Mouse (Mus musculus) left cerebral cortex, adult 9 months (tissue): ENCODE data around the gene Lypd8.
A peak's percentile ranks its signal among the peaks of the same experiment; 100 is the strongest.
"Not testable (repeated sequence)": the region's sequence is repeated elsewhere in the genome, so short reads cannot be mapped to it uniquely, and the experiment has no call there.

ENCODE experiments used
- DNase-seq, 2 experiments: peaks; one replicate each; pipeline ENCODE4 v3.0.0; 2022; ENCODE audit warnings: low spot score in 2 of 2

Lypd8 gene

GRCm38 (mm10) chr11:58378763-58379278, at the start of gene Lypd8:
Gene Lypd8 (plus strand): TSS chr11:58379043.
- DNase-seq: no peak

- DNase-seq: no peak
These were observed 49.0 kb upstream of the Lypd8 start for GRCm38 (mm10) chr11:58329906-58330275.

DNA sequence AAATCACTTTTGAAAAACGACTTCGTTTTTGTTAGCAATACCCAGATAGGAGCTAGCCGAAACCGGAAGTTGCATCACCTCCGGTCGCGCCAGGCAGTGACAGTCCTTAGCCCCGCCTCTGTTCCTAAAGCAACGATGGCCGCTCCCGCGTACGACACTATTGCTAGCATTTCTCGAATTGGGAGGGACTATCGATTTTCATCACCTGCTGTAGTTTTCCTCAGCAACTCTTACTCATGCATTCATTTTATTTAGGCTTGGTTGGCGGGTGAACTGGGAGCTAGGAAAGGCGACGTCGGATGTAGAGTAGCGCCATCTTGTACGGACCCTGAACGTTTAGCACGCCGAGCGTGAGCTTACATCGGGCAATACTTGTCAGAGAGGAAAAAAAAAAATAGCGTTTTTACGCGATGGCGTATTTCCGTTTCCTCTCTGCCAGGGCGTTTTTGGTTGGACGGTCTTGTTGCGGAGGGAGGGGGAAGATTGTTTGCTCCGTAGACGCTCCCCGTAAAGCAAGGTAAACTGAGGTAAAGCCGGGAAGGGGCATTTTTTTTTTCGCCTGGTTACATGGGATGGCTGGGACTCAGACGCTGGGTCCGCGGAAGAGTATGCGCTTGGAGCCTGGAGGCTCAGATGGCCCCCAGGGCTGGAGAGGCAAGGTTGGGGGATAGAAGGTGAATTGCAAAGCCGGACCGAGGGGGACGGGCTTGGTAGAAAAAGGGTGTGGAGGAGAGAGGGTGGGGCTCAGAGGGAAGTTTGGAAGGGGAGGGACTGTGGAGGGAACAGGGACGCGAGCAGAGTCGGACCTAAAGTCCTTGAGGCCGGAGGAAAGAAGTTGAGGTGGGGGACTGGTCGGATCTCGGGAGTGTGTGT, 48.3 kb upstream of the Lypd8 start, which contains the start of the genes Zfp672 and Sh3bp5l:
Zfp672 (minus strand) TSS at position 64 of the 873 bp plus-strand sequence.
Sh3bp5l (plus strand) TSS at position 449 of the 873 bp plus-strand sequence.
- DNase-seq: peak; percentile 89 to 92

DNA sequence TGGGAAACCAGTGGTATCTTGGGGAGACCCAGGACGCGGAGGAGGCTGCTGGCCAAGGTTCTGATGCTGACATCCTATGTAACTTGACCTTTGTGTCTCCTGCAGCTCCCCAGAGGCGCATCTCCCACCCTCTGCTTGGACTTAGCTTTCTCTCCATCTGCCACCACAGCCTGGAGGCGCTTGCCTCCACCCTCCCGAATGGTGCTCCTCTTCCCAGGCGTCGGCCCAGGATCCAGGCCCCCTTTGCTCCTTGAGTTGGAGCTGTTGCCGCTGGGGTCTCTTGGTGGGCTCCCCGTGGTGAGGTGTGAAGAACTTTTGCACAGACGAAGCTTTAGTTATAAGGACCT, 47.7 kb upstream of the Lypd8 start:
- DNase-seq: no peak

DNA sequence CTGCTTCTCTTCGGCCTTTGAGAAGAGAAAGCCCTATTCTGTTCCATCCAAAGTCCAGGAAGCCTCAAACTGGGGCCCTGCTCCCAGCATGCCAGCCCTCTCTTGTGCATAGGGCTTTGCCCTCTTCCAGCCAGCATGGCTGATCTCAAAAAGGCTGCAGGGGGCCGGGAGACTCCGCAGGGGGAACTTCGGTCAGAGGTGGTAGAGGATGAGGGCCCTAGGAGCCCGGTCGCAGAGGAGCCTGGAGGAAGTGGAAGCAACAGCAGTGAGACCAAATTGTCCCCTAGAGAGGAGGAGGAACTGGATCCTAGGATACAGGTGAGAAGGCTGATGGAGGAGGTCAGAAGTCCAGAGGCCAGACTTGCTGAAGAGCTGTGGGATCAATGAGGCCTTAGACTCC, 47.3 kb upstream of the Lypd8 start:
- no peak for DNase-seq

DNA sequence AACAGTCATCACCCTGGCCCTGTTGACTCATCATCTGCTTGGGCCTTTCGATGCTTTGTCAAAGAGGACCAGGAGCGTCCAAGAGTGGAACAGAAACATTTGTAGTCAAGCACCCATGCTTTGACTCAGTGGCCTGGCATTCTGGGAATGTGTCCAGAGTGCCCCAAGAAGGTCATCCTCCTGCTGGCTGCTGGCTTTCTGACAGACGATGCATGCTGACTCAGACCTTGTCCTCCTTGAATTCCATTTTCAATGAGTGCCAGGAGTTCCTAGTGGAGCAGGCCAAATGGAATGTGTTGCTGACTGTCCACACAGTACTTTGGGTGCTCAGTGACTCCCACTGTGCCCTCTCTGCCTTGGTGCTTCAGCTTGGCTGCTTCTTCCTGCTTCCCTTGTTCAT, 44.1 kb upstream of the Lypd8 start:
- DNase-seq: no peak

DNA sequence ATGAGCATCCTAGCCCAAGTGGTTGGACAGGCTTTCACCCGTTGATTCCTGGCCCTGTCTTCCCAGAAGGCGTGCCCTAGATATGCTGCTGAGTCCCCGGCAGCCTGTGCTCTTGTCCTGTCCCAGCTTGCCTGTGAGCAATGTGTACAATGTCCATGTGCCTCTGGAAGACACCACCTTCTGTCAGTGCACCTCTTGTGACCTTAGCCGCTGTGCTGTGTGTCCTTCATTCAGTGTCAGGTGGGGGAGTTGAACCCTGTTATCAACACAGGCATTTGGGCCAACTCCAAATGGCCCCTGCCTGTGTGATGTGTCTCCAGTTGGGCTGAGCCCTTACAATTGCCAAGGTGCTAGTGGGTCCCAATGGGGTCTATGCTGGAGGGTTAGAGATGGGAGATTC, 32.1 kb upstream of the Lypd8 start:
- DNase-seq: no peak

- DNase-seq: no peak
These were observed 28.2 kb upstream of the Lypd8 start for GRCm38 (mm10) chr11:58350628-58351027.

- no peak for DNase-seq
These were observed 27.7 kb upstream of the Lypd8 start for GRCm38 (mm10) chr11:58351179-58351578.

DNA sequence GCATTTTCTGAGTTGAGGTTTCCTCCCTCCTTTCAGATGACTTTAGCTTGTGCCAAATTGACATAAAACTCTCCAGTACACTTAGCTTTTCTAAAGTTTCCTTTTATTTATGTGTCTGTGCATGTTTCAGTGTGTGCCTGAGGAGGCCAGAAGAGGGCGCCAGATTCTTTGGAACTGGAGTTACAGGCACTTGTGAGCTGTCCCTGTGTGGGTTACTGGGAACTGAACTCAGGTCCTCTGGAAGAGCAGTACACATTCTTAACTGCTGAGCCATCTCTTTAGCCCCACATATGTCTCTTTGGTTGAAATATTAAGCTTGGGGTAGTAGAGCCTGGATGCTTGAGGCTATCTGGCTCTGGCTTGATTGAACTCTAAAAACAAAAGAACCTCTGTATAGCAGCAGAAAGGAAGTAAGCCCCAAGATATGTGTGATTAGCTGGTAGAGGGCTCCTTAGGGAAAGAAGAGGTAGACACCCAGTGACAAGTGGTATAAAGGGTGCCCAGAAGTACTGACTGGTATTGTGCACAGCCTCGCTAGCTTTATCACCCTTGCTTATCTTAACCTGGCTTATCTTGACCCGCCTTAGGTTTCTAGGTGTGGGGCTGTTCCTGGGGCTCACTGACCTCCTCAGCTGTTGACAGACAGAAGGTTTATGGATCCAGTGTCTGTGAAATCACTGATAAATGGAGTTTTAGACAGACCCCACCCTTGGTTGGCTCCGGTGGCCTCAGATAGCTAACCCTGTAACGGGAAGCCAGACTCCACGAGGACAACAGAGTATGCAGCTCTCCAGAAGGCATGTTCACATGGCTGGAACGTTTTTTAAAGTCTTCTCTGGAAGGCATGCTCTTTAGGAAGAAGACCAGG, 25.9 kb upstream of the Lypd8 start:
- no peak for DNase-seq

GRCm38 (mm10) chr11:58353709-58354108, 25.1 kb upstream of the Lypd8 start:
- DNase-seq: no peak

GRCm38 (mm10) chr11:58354476-58354875, 24.4 kb upstream of the Lypd8 start:
- peak; percentile 35 to 68 for DNase-seq

- peak in 1 of 2 experiments; percentile 25 for DNase-seq
These were observed 23.9 kb upstream of the Lypd8 start for GRCm38 (mm10) chr11:58354927-58355326.

GRCm38 (mm10) chr11:58357042-58357441, 21.8 kb upstream of the Lypd8 start:
- DNase-seq: no peak

DNA sequence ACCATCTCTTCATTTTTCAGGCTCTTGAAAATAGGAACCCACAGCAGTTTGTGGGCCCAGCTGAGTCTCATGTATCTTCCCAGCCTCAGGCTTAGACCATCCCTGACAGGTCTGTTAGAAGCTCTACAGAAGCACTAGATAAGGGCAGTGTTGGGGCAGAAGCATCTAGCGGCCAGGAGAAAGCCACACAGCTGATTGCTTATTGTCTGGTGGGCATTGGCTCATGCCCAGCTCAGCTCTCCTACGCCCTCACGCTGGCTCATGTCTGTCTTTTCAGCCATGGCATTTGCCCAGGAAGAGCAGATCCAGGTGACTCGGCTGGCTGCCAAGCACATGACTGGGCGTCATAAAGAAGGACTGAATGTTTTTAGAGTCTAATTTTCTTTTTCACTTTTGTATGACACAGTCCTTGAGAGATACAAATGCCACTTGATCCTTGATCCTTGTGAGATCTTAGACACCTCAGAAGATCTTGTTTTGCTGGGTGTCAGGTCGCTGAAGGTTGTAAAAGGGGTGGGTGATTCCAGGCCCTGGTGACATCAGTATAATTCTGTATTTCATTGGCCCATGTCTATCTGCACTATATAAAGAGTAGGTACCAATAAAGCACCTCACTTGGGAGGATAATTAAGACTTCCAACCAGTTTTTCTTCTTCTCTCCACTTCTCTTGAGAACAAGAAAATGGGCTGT, 20.9 kb upstream of the Lypd8 start:
- no peak for DNase-seq

- DNase-seq: not testable (repeated sequence)
These were observed 16.3 kb upstream of the Lypd8 start for GRCm38 (mm10) chr11:58362562-58362961.

GRCm38 (mm10) chr11:58364454-58364853, 14.4 kb upstream of the Lypd8 start:
- no peak for DNase-seq

GRCm38 (mm10) chr11:58366191-58366590, 12.7 kb upstream of the Lypd8 start:
- not testable (repeated sequence) for DNase-seq

- no peak for DNase-seq
These were observed 1.6 kb upstream of the Lypd8 start for GRCm38 (mm10) chr11:58377273-58377672.

GRCm38 (mm10) chr11:58377686-58378085, 1.2 kb upstream of the Lypd8 start:
- DNase-seq: no peak

GRCm38 (mm10) chr11:58379516-58379915, 673 bp downstream of the Lypd8 start:
- no peak for DNase-seq

DNA sequence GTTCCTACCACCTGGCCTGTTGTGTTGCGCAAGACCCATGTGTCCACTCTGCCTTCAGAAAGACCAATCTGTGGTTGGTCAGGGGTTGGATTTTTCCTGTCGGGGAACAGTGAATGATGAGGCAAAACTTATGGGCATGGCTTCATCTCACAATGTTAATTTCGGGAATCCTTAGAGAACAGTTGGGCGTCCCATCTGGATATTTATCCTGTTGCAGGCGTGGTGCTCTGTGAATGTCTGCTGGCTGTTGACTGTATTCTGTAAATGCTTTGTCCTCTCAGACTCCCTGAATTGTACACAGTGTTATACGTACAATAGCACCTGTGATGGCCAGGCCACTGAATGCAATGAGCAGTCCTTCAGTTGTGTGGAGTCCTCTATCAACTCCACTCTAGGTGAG, 3.6 kb downstream of the Lypd8 start:
- DNase-seq: no peak
